Mouse (Mus musculus) stomach, postnatal 0 days (tissue): ENCODE results near the gene Swi5.

Experiments used
- CTCF ChIP-seq: IDR thresholded peaks from 2 replicates; pipeline ENCODE4 v1.5.1; 2016; ENCODE audit warnings: antibody characterized with exemption, low read depth, mild to moderate bottlenecking, moderate library complexity
- EP300 ChIP-seq: optimal IDR thresholded peaks from 2 replicates; pipeline ENCODE3; 2016; ENCODE audit warnings: antibody characterized with exemption

DNA sequence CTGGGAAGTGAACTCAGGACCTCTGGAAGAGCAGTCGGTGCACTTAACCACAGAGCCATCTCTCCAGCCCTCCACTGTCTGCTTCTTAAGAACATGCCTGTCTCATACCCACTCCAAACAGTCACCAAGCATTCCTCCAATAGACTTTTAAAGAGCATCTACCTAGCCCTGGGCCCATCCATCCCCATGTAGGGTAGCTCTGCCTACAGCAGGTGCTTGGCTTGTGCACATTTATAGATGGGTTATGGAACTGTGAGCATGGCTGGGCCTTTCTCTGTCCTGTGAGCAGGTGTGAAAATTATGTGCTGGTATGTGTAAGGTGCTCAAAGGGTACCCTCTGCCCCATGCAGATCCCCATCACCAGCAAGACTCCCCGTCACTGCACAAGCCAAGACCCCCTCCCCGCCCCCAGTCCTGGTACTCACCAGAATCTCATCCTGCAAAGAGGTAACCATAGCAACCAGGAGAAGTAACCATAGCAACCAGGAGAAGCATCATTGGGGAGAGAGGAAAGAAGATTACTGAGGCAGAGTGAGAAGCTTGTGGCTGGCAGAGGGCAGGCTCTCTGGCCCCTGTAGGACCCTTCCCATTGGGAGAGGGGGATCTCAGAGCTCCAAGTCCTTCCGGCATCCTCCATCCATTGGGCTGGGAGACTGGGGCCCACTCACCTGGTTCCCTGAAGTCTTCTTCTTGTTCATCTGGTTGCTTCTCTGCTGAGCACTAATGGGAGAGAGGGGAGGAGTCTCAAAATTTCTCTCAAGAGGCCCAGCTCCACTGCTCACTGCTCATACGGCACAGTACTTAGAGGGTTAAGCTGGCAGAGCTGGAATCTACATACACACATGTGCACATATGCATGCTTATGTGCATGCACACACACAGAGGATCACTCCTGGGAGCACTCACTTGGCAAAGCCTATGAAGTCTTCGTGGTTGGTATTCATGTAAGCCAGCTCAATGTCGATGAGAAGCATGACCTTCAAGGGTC, 35.2 kb upstream of the Swi5 start:
- no peak for TF ChIP-seq CTCF
- no peak for TF ChIP-seq EP300
